Mouse (Mus musculus) cerebellum, adult 2 months (tissue): Measurements from ENCODE around the gene Nxph4. TPM values are rescaled to one million over a fixed set of nuclear protein-coding genes. Genes with fewer than 3 reads are reported as not detected.

Source experiments
- DNase-seq, 2 experiments: peaks; one replicate each; pipeline ENCODE4 v3.0.0; 2021
- H3K27ac ChIP-seq: fragments of 200-500 bp; 2 replicates; pipeline ENCODE4 v1.5.1; 2012; ENCODE audit warnings: low read length, control low read depth, inconsistent platforms; ENCODE audit not compliant: insufficient read depth
- H3K27me3 ChIP-seq: fragments of 200-500 bp; 2 replicates; pipeline ENCODE4 v1.6.1; 2012; ENCODE audit warnings: inconsistent platforms, mild to moderate bottlenecking, low read length, moderate library complexity; ENCODE audit not compliant: control insufficient read depth, insufficient read depth
- H3K4me1 ChIP-seq: fragments of 200-500 bp; 2 replicates; pipeline ENCODE4 v1.6.1; 2011; ENCODE audit warnings: low read length; ENCODE audit not compliant: control insufficient read depth, insufficient read depth
- H3K4me3 ChIP-seq: fragments of 200-500 bp; replicated peaks from 2 replicates; pipeline ENCODE3; 2011; ENCODE audit warnings: mild to moderate bottlenecking, low read depth, low read length, control low read depth; ENCODE audit not compliant: insufficient read depth
- CTCF ChIP-seq: fragments of 200-500 bp; IDR thresholded peaks from 2 replicates; pipeline ENCODE4 v1.5.1; 2011; ENCODE audit warnings: low read depth, mild to moderate bottlenecking, control low read depth, low read length, moderate library complexity, borderline replicate concordance; ENCODE audit not compliant: insufficient read depth
- POLR2A ChIP-seq: fragments of 200-500 bp; IDR thresholded peaks from 2 replicates; pipeline ENCODE4 v1.6.1; 2011; ENCODE audit warnings: low read length, control low read depth, borderline replicate concordance; ENCODE audit not compliant: insufficient read depth
- WGBS: fragments of 180-500 bp; shearing (Covaris S2); methylation state at CpG from one replicate; pipeline ENCODE4 v1.1.7; 2018; 5-methylcytosine and 5-hydroxymethylcytosine counted together
- polyA plus RNA-seq: library from polyadenylated mRNA; depleted of rRNA; stranded (reverse); fragments of >200 nt; gene quantifications from 2 replicates; pipeline ENCODE4 v1.2.3, GENCODE M21; 2012

The Nxph4 gene
- polyA plus RNA-seq, 1 experiment, result 33.8 TPM

GRCm38 (mm10) chr10:127519041-127519701 is 15.2 kb downstream of the Nxph4 start:
- no peak for TF ChIP-seq POLR2A
- no peak for TF ChIP-seq CTCF
- no peak overlapping the region for H3K4me3 ChIP-seq
- WGBS, result 46% methylated on average over 26 of the region's 26 CpGs
- DNase-seq, result no peak
- H3K27me3 ChIP-seq, result no peaks in the 10 kb centered on the region
- H3K4me1 ChIP-seq, result peaks cover 9% of the 10 kb centered on the region
- H3K27ac ChIP-seq, result no peak overlapping the region

- Histone ChIP-seq H3K27ac (no peak overlapping the region), H3K4me3 (no peak overlapping the region), H3K27me3 (no peaks in the 10 kb centered on the region), H3K4me1 (peaks cover 12% of the 10 kb centered on the region)
- no peak for DNase-seq
- 93% methylated on average over 22 of the region's 22 CpGs for WGBS
- TF ChIP-seq POLR2A, result no peak
- TF ChIP-seq CTCF, result no peak
These were observed 16.4 kb downstream of the Nxph4 start for GRCm38 (mm10) chr10:127517941-127518340.

GRCm38 (mm10) chr10:127516576-127517260 is 17.6 kb downstream of the Nxph4 start:
- TF ChIP-seq POLR2A (no peak), CTCF (no peak)
- Histone ChIP-seq H3K27me3 (no peaks in the 10 kb centered on the region), H3K27ac (no peak overlapping the region), H3K4me1 (peaks cover 16% of the 10 kb centered on the region), H3K4me3 (no peak overlapping the region)
- no peak for DNase-seq
- WGBS, result 39% methylated on average over 30 of the region's 30 CpGs

GRCm38 (mm10) chr10:127515983-127516459 is 18.3 kb downstream of the Nxph4 start:
- no peak for DNase-seq
- WGBS, result 58% methylated on average over 8 of the region's 8 CpGs
- Histone ChIP-seq H3K27ac (no peak overlapping the region), H3K27me3 (no peaks in the 10 kb centered on the region), H3K4me1 (peaks cover 16% of the 10 kb centered on the region), H3K4me3 (no peak overlapping the region)
- TF ChIP-seq CTCF (no peak), POLR2A (no peak)

GRCm38 (mm10) chr10:127515271-127515982 is 18.9 kb downstream of the Nxph4 start:
- Histone ChIP-seq H3K27me3 (no peaks in the 10 kb centered on the region), H3K27ac (no peak overlapping the region), H3K4me3 (no peak overlapping the region), H3K4me1 (peaks cover 18% of the 10 kb centered on the region)
- DNase-seq, result no peak
- TF ChIP-seq CTCF (no peak), POLR2A (no peak)
- WGBS, result 57% methylated on average over 9 of the region's 9 CpGs

- DNase-seq, result no peak
- TF ChIP-seq CTCF (no peak), POLR2A (no peak)
- peaks cover 24% of the 10 kb centered on the region for H3K4me1 ChIP-seq
- WGBS, result 51% methylated on average over 6 of the region's 6 CpGs
- no peak within 1 kb of the TSS for H3K27ac ChIP-seq
- H3K4me3 ChIP-seq, result no peak within 1 kb of the TSS
- H3K27me3 ChIP-seq, result no peaks in the 10 kb centered on the region
These were observed 19.6 kb downstream of the Nxph4 start, which contains the start of gene Ndufa4l2 for GRCm38 (mm10) chr10:127514764-127515163. Ndufa4l2 (plus strand) TSS chr10:127514967.

GRCm38 (mm10) chr10:127514111-127514698 is 20.2 kb downstream of the Nxph4 start:
- 68% methylated on average over 13 of the region's 13 CpGs for WGBS
- no peak overlapping the region for H3K27ac ChIP-seq
- no peaks in the 10 kb centered on the region for H3K27me3 ChIP-seq

DNA sequence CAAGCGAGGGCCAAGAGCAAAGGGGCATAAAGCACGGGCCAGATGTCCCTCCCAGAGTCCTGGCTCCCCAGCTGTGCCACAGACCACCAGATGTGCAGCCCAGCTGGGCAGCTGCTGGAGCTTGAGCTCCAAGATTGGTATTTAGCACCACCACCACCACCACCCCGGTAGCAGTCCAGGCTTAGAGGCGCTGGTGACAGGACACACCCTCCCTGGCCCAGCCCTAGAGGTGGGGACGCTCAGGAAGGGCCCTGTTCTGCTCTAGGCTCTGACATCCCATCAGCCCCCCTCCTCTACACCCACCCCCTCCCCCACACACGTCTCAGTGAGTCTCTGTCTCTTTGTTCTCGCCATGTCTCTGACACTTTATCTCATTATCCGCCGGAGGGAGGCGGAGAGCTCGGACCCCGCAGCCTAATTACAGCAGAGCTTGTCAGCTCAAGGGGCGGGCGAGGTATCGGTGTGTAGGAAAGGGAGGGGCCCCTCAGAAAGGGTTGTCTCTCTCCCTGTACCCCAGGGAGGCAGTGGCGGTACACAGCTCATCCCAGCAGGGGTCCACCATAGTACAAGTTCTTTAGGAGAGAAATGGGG is 20.8 kb downstream of the Nxph4 start:
- H3K4me3 ChIP-seq, result no peak overlapping the region
- 26% methylated on average over 16 of the region's 16 CpGs for WGBS
- no peaks in the 10 kb centered on the region for H3K27me3 ChIP-seq
- TF ChIP-seq CTCF, result no peak
- no peak for TF ChIP-seq POLR2A
- no peak for DNase-seq
- H3K4me1 ChIP-seq, result peaks cover 29% of the 10 kb centered on the region
- H3K27ac ChIP-seq, result no peak overlapping the region

More at GRCm38 (mm10) chr10:127514111-127514698, 20.2 kb downstream of the Nxph4 start:
- no peak for DNase-seq
- no peak for TF ChIP-seq POLR2A
- no peak for TF ChIP-seq CTCF
- peaks cover 25% of the 10 kb centered on the region for H3K4me1 ChIP-seq
- no peak overlapping the region for H3K4me3 ChIP-seq
